Mouse (Mus musculus) cortical plate, adult 2 months (tissue): ENCODE data around the gene Btbd1. TPM values are rescaled to one million over a fixed set of nuclear protein-coding genes. Genes with fewer than 3 reads are reported as not detected.
A peak's percentile ranks its signal among the peaks of the same experiment; 100 is the strongest.

ENCODE experiments used
- H3K27ac ChIP-seq: fragments of 200-500 bp; 2 replicates; pipeline ENCODE4 v1.5.1; 2012; ENCODE audit warnings: low read length, control low read depth, inconsistent platforms; ENCODE audit not compliant: insufficient read depth
- H3K4me1 ChIP-seq: fragments of 200-500 bp; 2 replicates; pipeline ENCODE4 v1.6.1; 2011; ENCODE audit warnings: low read length; ENCODE audit not compliant: control insufficient read depth, insufficient read depth
- H3K4me3 ChIP-seq: fragments of 200-500 bp; 2 replicates; pipeline ENCODE4 v1.5.1; 2011; ENCODE audit warnings: mild to moderate bottlenecking, low read length, control low read depth; ENCODE audit not compliant: insufficient read depth
- CTCF ChIP-seq: fragments of 200-500 bp; IDR thresholded peaks from 2 replicates; pipeline ENCODE4 v1.5.1; 2011; ENCODE audit warnings: mild to moderate bottlenecking, control low read depth, low read length; ENCODE audit not compliant: insufficient read depth; ENCODE audit errors: extremely low read depth
- POLR2A ChIP-seq: fragments of 200-500 bp; IDR thresholded peaks from 2 replicates; pipeline ENCODE4 v1.6.1; 2011; ENCODE audit warnings: mild to moderate bottlenecking, low read length, control low read depth; ENCODE audit not compliant: insufficient read depth; ENCODE audit errors: extremely low read depth
- polyA plus RNA-seq: library from polyadenylated mRNA; depleted of rRNA; stranded (reverse); fragments of >200 nt; gene quantifications from 2 replicates; pipeline ENCODE4 v1.2.3, GENCODE M21; 2012; rRNA removed

The Btbd1 gene
- 99.6 and 99.9 TPM in 2 replicates for polyA plus RNA-seq

DNA sequence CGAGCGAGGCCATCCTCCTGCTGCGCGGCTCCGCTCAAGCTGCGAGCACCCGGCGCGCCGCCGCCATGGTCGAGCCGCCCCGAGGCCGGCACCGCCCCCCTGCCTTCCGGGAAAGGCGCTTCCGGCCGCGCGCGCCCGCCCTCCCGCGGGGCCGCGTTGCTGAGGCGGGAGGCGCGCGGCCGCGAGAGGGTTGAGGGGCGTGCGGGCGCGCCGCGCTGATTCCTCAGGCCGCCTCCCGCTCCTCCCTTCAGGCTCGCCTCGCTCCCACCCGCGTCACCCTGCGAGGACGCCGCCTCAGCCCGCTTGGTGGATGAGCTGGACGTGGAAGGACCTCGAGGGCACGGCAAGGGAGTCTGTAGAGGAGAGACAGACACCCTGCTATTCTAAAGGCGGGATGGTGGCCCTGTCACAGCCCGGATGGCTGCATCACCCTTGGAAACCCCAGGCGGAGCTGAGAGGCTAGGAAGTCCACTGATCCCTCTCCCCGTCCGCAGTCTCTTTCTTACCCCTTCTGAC is at the start of gene Btbd1:
Btbd1 (minus strand) TSS at position 53 of the 516 bp plus-strand sequence.
- H3K27ac ChIP-seq = peak within 1 kb of the TSS; percentile 98
- TF ChIP-seq POLR2A = peak; percentile 70
- no peak for TF ChIP-seq CTCF
- peaks cover 9% of the 10 kb centered on the region for H3K4me1 ChIP-seq
- H3K4me3 ChIP-seq = peak within 1 kb of the TSS; percentile 64

DNA sequence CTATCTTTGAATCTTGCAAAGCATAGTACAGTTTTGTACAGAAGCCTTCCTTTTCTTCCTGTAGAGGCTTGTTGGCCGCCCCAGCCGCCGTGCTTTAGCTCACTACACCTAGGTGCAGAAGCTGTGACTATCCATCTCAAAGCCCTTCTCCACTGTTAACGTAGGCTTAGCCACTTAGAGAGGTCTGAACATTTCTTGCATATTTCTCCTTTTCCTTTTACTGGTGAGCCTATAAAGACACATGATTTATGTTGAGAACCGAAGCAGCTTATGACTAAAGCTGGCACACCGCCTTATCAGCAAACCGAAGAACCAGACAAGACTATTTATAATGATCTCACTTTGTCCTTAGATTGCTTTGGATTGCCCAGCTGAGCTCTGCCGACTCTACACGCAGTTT is 46.1 kb upstream of the Btbd1 start:
- TF ChIP-seq CTCF (no peak), POLR2A (no peak)
- Histone ChIP-seq H3K4me3 (no peak overlapping the region), H3K27ac (no peak overlapping the region), H3K4me1 (peaks cover 7% of the 10 kb centered on the region; the same call in 1 of the 2 replicates)

DNA sequence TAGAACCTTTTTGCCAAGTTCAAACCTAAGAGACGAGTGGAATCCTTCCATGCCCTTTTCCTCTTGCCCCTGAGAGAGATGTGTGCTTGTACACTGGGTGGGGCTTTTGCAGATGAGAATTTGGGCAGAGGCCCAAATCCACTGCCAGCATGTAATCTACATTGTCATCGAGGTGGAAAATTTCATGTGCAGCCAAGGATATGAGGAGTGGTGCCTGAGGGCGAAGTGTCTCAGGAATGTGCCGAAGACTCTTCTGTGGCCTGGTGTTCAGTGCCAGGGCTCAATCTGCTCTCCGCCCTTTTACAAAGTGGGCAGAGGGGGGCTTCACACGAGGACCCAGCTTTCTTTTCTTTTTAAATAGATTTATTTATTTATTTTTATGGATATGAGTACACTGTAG is 45.4 kb upstream of the Btbd1 start:
- peaks cover 7% of the 10 kb centered on the region; the same call in 1 of the 2 replicates for H3K4me1 ChIP-seq
- no peak overlapping the region for H3K4me3 ChIP-seq
- TF ChIP-seq POLR2A (no peak), CTCF (no peak)
- no peak overlapping the region for H3K27ac ChIP-seq

DNA sequence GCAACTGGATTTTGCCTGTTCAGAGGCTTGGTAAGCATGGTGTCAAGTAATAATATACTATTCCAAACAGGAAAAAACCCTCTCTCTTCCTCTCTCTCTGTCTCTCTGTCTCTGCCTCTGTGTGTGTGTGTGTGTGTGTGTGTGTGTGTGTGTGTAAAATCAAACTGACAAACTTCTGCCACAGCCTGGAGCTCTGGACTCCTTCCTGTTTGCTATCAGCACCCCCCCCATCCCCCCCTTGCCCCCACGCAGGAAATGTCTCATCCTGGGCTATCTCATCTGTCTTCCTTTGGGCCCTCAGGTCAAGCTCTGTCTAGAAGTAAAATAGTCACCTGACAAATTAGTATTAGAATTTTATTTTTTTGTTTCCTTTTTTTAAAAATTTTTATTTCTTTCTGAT is 44.6 kb upstream of the Btbd1 start:
- TF ChIP-seq CTCF (no peak), POLR2A (no peak)
- H3K4me3 ChIP-seq = no peak overlapping the region
- peaks cover 7% of the 10 kb centered on the region; the same call in 1 of the 2 replicates for H3K4me1 ChIP-seq
- no peak overlapping the region for H3K27ac ChIP-seq

DNA sequence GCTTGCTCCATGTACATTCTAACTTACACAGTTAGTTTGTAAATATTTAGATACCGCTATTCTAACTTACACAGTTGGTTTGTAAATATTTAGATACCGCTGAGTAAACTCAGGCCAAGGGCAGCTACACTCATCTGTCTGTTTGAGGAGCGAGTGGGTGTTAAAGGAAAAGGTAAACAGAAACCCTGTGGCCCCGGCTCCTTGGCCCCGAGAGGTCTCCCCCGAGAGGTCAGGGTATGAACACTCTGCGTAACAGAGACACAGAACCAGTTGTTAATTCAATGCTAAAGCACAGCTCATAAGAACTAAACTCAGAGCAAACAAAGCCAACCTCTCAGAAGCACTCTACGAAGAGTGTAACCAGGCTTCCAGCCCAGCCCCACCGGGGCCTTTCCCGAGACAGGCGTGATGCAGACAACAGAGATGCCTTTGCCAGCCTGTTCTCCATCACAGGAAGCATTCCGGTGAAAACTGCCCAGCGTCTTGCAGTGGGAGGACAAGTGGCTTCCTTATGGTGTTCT is 43.3 kb upstream of the Btbd1 start:
- Histone ChIP-seq H3K4me3 (no peak overlapping the region), H3K27ac (no peak overlapping the region), H3K4me1 (peaks cover 7% of the 10 kb centered on the region; the same call in 1 of the 2 replicates)
- TF ChIP-seq CTCF (no peak), POLR2A (no peak)

DNA sequence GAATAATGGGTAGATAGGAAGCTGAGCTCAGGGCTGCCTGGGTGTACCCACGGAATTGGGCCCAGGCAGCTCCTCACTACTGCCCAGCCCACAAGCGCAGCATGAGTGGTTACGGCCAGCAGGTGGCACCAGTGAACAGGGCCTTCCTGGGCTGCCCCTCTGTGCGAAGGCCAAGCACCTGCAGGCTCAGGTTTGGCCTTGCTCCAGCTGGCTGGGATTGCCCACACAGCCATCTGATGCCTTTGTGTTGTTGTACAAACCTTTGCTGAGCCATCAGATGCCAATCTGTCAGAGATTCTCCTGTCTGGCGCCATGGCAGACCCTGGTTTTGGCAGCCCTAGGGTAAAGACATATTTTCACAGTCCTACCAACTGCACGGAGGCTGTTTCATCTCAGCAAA is 38.9 kb upstream of the Btbd1 start:
- H3K4me1 ChIP-seq = 0 out of 2 replicates have a peak, but pooled peaks cover 3% of the 10 kb centered on the region

DNA sequence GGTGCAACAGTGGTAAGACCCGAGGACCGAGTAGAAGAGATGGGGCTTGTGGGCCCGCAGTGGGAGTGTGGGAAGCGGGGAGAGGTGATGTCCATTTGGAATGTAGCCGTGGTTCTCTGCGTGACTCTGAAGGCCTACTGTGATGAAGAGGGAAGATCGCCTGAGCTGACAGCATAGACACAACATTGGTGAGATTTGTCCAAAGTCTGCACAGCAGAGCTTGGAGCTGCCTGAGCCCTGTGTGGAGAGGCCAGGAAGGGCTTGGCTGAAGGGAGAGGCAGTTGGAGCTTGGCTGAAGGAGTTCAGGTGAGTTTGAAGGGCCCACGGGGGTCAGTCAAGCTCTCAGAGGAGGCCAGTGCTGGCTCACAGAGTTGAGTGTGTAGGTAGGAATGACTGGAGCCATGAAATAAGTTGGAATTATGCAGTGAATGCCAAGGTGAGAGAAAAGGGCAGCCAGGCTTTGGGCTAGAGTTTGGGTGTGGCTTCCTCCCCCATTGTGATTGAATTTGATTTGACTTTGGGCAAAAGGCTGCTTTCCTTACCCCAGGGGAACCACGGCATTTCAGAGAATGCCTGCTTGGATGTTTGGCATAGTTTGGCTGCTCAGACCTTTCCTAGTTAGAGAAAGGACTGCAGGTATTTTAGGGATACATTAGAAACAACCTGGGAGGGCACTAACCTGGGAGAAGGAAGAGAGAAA is 38.1 kb upstream of the Btbd1 start:
- Histone ChIP-seq H3K4me3 (no peak overlapping the region), H3K4me1 (no peaks in the 10 kb centered on the region), H3K27ac (no peak overlapping the region)
- TF ChIP-seq CTCF (no peak), POLR2A (no peak)

More for the DNA sequence above, 38.9 kb upstream of the Btbd1 start:
- no peak overlapping the region for H3K4me3 ChIP-seq
- TF ChIP-seq POLR2A (no peak), CTCF (peak; percentile 77)
- H3K27ac ChIP-seq = no peak overlapping the region

DNA sequence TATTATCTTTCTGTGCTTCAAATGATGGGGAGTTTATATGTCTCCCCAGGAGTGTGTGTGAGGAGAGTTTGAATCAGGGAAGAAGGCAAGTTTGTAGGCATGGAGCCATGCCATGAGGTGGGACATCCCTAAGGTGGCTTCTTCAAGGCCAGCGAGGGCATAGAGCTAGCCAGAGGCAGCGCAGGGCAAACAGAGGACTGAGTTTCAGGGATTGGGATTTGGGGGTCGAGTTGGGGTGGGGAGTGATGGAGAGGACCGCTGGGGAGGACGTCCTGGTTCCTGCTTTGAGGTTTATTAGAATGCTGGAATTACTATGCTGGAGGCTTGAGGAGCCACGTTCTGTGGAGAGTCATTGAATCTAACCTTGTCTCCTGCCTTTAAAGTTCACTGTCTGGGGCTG is 36.7 kb upstream of the Btbd1 start:
- Histone ChIP-seq H3K4me1 (peaks cover 4% of the 10 kb centered on the region), H3K4me3 (no peak overlapping the region), H3K27ac (no peak overlapping the region)
- TF ChIP-seq CTCF (no peak), POLR2A (no peak)

DNA sequence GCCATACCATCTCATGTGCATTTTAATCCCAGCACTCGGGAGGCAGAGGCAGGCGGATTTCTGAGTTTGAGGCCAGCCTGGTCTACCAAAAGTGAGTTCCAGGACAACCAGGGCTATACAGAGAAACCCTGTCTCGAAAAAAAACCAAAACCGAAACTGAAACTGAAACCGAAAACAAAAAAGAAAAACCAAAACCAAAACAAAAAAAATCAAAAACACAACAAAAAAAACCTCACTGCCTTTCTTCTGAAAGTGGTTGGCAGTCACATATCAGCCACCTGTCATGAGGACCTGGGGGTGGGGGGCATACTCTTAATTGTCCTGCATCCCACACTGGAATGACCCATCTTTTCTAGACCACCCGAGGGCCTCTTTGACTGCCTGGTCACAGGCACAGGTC is 35.3 kb upstream of the Btbd1 start:
- H3K4me3 ChIP-seq = no peak overlapping the region
- no peak overlapping the region for H3K27ac ChIP-seq
- peaks cover 6% of the 10 kb centered on the region for H3K4me1 ChIP-seq
- TF ChIP-seq CTCF (no peak), POLR2A (no peak)
